Mouse (Mus musculus): Measurements from ENCODE around the gene Harbi1. TPM values are rescaled to one million over a fixed set of nuclear protein-coding genes. Genes with fewer than 3 reads are reported as not detected.

Gene Harbi1
- polyA plus RNA-seq (2012; rRNA removed; ENCODE audit: low replicate concordance): 1.4 and 1.5 TPM in 2 replicates

GRCm38 (mm10) chr2:91710272-91711234, at the start of gene Harbi1, which contains the start of gene Atg13:
Harbi1 (plus strand) TSS chr2:91710852.
Atg13 (minus strand) TSS chr2:91710576.

GRCm38 (mm10) chr2:91729971-91730821, 19.5 kb downstream of the Harbi1 start, which contains the start of gene Ambra1:
Ambra1 (plus strand) TSS chr2:91730134.

Other genes starting within 250 kb of the Harbi1 start
- gene Ckap5, start 184.1 kb upstream of the Harbi1 start, polyA plus RNA-seq (2012; rRNA removed; ENCODE audit: low replicate concordance): 1.6 and 1.8 TPM in 2 replicates
- 0.33 and 1.4 TPM in 2 replicates for gene F2, start 74.4 kb upstream of the Harbi1 start, polyA plus RNA-seq (2012; rRNA removed; ENCODE audit: low replicate concordance)
- 11.1 and 13.4 TPM in 2 replicates for gene Zfp408, start 61.1 kb upstream of the Harbi1 start, polyA plus RNA-seq (2012; rRNA removed; ENCODE audit: low replicate concordance)
- gene Arhgap1, start 61.0 kb upstream of the Harbi1 start, polyA plus RNA-seq (2012; rRNA removed; ENCODE audit: low replicate concordance): 60.6 and 62.3 TPM in 2 replicates
- gene Atg13, start 276 bp upstream of the Harbi1 start, polyA plus RNA-seq (2012; rRNA removed; ENCODE audit: low replicate concordance): 18.4 and 20.0 TPM in 2 replicates
- gene Ambra1, start 19.3 kb downstream of the Harbi1 start, polyA plus RNA-seq (2012; rRNA removed; ENCODE audit: low replicate concordance): 16.0 and 16.9 TPM in 2 replicates
- gene Chrm4, start 216.4 kb downstream of the Harbi1 start, polyA plus RNA-seq (2012; rRNA removed; ENCODE audit: low replicate concordance): 1.8 and 1.9 TPM in 2 replicates
- gene Mdk, start 221.4 kb downstream of the Harbi1 start, polyA plus RNA-seq (2012; rRNA removed; ENCODE audit: low replicate concordance): 2.8 and 3.1 TPM in 2 replicates
- not detected in 2 replicates for gene Gm9821, start 234.9 kb downstream of the Harbi1 start, polyA plus RNA-seq (2012; rRNA removed; ENCODE audit: low replicate concordance)